Mouse (Mus musculus) frontal cortex, postnatal 10 days (tissue): Measurements from ENCODE around the gene Dlg1.
"Not testable (repeated sequence)": the region's sequence is repeated elsewhere in the genome, so short reads cannot be mapped to it uniquely, and the experiment has no call there.

Source experiments
- DNase-seq, 2 experiments: peaks; one replicate each; pipeline ENCODE4 v3.0.0; 2022; ENCODE audit warnings: low spot score in 2 of 2, mixed read lengths in 1 of 2

Dlg1 gene

GRCm38 (mm10) chr16:31655531-31655930, 7.7 kb upstream of the Dlg1 start:
- DNase-seq, result no peak

GRCm38 (mm10) chr16:31657502-31657901, 5.7 kb upstream of the Dlg1 start:
- no peak for DNase-seq

DNA sequence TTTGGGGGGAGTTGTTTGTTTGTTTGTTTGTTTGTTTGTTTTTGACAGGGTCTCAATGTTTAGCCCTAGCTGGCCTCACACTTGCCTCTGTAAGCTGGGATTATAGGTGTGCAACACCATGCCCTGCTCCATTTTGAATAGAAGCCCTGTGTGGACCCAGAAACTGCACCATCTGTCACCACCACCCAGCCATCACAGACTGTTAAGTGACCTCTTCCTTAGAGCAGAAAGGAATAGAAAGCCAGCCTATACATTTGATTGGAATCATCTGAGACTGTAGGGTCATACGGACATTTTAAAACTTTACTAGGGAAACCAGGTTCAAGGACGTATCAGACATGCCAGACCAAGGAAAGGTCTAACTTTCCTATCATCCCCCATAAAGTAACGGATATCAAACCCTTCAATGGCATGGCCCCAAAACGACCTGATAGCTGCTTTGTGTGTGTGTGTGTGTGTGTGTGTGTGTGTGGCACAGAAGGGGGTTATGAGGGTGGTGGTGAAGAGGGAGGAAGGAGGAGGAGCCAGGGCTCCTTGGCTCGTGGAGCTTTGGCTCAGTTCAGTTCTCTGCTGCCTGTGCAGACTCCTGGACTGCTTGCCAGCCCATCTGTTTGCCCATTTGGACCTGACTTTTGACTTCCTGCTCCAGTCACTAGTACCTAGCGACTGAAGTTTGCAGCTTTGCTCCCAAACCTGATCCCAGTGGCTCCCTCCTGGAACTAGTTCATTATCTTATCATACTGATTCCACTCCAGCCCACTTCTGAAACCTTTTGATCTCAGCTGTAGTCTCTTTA, 4.5 kb upstream of the Dlg1 start:
- no peak for DNase-seq

GRCm38 (mm10) chr16:31659453-31659852, 3.8 kb upstream of the Dlg1 start:
- DNase-seq, result no peak

DNA sequence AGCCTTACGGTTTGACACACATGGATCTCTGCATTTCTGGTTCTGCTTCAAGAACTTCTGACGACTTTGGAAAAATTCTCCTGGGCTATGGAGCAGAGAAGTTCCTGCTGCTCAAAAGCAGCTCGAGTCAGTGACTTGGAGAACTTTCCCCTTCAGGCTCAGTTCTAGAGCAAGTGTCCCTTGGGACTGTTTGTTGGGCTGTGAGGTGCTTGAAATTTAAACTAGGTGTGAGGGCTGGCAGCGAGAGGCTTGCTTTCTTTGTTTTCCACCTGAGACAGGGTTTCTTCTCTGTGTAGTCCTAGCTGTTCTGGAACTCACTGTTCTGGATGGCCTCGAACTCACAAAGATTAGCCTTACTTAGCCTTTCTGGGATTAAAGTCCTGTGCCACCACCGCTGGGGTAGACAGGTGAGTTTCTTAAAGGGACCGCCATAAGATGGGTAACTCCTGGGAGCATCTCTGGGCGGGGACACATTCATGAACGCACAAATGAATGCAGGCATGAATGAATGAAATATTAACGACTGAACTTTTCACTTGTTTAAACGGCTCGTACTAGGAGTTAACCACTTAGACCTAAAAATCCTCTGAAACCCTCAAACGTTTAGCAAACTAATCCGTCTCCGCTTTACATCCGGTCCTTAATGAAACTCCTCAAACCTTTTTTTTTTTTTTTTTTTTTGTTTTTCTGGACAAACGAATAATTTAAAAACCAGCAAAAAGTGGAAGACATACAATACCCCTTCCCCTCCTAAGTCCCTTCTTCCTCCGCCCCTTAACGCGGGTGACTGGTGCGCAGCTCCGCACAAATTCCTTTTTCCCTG, 476 bp upstream of the Dlg1 start:
- DNase-seq, result no peak

DNA sequence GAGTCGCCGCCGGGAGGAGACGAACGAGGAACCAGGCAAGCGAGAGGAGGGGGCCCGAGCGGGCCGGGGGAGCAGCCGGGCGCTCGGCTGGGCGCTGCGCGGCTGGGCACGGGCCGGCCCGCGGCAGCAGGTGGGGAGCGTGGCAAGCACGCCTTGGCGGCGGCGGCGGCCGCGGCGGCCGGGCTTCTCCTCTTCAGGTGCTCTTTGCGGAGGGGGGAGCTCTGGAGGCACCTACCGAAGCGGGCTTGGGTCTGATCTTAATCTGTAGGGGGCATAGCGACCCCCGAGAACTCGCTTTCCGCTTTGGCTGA, 999 bp downstream of the Dlg1 start:
- DNase-seq, result no peak

DNA sequence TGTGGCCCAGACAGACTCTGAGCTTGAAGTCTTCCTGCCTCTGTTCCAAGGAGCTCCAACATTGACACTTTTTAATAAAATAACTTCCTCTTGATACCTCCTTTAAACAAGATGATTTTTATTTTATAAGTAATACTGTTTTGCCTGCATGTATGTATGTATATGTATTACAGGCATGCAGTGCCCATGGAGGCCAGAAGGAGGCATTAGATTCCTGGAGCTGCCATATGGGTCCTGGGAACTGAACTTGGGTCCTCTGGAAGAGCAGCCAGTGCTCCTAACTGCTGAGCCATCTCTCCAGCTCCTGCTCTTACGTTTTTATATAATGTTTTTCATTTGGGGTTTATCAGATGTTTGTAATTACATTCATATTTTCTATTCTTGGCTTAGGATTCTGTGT, 9.0 kb downstream of the Dlg1 start:
- no peak for DNase-seq

DNA sequence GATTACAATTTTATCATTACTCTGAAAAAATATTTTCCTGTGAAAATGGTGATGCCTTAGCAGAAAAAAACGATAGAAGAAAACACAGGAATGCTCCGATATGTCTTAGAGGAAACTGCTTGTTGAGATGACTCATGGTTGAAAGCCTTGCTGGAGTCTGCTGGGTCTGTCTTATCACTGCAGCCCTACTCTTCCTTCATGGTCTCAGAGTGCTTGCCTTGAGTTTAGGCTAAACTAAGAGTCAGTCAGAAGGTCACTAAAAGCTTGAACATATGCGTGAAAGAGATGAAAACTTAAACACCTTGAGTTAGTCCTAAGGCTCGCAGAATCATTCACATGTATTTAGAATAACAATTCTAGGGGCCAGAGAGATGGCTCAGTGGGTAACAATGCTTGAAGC, 14.2 kb downstream of the Dlg1 start:
- DNase-seq, result no peak

GRCm38 (mm10) chr16:31682291-31682690, 19.0 kb downstream of the Dlg1 start:
- DNase-seq, result no peak

DNA sequence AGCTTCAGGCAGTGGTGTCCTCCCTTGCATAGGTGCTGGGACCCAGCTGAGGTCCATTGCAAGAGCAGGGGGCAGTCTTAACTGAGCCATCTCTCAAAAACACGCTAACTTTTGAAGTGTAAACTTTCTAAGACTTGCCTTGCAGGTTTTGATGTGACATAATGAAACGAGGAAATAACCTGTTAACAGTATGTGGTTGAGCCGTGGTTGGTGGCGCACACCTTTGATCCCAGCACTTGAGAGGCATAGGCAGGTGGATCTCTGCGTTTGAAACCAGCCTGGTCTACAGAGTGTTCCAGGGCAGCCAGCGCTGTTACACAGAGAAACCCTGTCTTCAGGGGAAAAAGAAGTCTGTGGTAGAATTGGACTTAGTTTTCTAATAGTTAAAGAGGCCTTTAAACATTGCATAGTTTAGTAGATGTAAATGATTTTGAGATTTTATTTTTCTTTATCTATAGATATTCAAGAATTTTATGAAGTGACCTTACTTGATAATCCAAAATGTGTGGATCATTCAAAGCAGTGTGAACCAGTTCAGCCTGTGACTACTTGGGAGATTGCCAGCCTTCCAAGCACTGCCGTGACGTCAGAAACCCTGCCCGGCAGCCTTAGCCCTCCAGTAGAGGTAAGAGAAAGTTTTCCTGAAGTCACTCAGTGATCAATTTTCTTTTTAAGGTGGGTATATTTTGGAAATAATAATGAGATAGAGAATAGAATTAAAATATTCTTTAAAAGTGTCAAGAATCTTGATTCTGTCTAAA, 20.6 kb downstream of the Dlg1 start:
- DNase-seq, result no peak

GRCm38 (mm10) chr16:31684771-31685170, 21.5 kb downstream of the Dlg1 start:
- DNase-seq, result no peak

DNA sequence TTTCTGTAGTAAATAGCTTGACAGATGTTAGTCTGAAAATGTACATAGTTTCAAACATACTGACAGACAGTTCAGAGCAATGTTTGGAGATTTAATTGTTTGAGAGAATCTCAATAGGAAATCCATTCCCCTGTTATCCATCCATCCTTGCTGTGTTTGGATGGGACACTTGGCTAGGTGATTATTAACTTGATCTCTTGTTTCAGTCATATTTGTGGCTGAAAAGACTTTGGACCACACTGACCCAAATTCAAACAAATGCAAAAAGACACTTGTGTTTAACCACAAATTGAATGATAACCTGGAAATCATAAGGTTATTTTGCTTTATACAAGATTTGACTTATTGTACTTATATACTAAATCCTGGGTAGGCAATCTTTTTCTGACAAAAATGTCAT, 24.5 kb downstream of the Dlg1 start:
- DNase-seq, result no peak

GRCm38 (mm10) chr16:31695286-31696020, 32.2 kb downstream of the Dlg1 start:
- no peak for DNase-seq

GRCm38 (mm10) chr16:31696367-31696766, 33.1 kb downstream of the Dlg1 start:
- DNase-seq, result no peak

DNA sequence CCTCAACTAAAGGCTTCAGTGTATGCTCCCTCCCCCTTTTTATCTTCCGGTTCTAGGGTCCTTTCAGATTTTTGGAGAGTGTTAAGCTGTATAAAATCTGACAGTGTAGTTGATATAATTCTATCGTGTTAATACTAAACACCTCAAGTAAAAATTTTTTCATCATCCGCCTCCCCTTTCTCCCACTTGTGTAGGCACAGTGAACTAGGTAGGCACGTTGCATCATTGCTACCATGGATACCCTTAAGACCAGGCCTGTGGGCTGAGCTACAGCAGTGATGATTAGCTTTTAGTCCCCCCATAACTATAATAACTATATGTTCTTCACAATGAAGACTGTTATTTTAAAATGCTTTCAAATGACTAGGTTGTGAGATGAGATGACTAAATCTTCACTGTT, 34.1 kb downstream of the Dlg1 start:
- no peak for DNase-seq

DNA sequence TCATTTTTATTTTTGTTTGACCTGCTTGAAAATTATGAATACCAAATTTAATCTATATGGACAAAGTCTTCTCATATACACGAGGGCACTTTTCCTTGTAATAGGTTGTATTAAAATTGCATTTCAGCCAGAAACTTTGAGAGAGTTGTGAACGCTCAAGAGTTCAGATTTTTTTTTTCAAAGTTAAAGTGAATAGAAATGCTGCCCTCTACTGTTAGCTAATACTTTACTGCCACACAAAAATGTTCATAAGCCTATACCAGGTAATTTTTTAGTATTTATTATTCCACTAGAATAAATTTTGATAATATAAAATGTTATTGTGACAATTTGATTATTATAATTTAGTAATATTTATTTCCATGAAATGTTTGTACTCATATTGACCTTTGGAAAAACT, 42.0 kb downstream of the Dlg1 start:
- no peak for DNase-seq

GRCm38 (mm10) chr16:31705904-31706303, 42.7 kb downstream of the Dlg1 start:
- no peak for DNase-seq

- DNase-seq, result no peak
Measured at GRCm38 (mm10) chr16:31707326-31707725, 44.1 kb downstream of the Dlg1 start.

- DNase-seq, result no peak
Measured at GRCm38 (mm10) chr16:31722991-31723390, 59.7 kb downstream of the Dlg1 start.

GRCm38 (mm10) chr16:31724121-31724520, 60.9 kb downstream of the Dlg1 start:
- no peak for DNase-seq

- DNase-seq, result no peak
Measured at GRCm38 (mm10) chr16:31724818-31725217, 61.6 kb downstream of the Dlg1 start.

DNA sequence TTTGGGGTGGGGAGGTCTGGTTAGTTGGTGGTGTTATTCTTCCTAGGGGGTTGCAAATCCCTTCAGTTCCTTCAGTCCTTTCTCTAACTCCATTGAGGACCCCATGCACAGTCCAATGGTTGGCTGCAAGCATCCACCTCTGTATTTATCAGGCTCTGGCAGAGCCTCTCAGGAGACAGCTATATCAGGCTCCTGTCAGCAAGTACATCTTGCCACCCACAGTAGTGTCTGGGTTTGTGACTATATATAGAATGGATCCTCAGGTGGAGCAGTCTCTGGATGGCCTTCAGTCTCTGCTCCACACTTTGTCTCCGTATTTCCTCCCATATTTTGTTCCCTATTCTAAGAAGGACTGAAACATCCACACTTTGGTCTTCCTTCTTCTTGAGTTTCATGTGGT, 67.7 kb downstream of the Dlg1 start:
- DNase-seq, result not testable (repeated sequence)
